Mouse (Mus musculus) intestine, postnatal 0 days (tissue): ENCODE results near the gene S1pr1. TPM values are rescaled to one million over a fixed set of nuclear protein-coding genes. Genes with fewer than 3 reads are reported as not detected.
A peak's percentile ranks its signal among the peaks of the same experiment; 100 is the strongest.

ENCODE experiments used
- ATAC-seq: fragments of 200-750 bp; cut with Nextera tagmentation; 2 replicates; pipeline ENCODE4 v1.8.0; 2017; ENCODE audit warnings: mild to moderate bottlenecking, moderate TSS enrichment, moderate library complexity
- H3K27ac ChIP-seq: fragments of 300-500 bp; sonication (generic); 2 replicates; pipeline ENCODE4 v1.5.1; 2014; ENCODE audit warnings: mild to moderate bottlenecking, low read depth, low read length, moderate library complexity
- H3K27me3 ChIP-seq: fragments of 300-500 bp; sonication (generic); replicated peaks from 2 replicates; pipeline ENCODE4 v1.6.1; 2014; ENCODE audit warnings: low read length, mixed read lengths; ENCODE audit not compliant: control insufficient read depth, insufficient read depth
- H3K36me3 ChIP-seq: fragments of 300-500 bp; sonication (generic); 2 replicates; pipeline ENCODE4 v1.6.1; 2014; ENCODE audit warnings: mild to moderate bottlenecking, moderate library complexity; ENCODE audit not compliant: control insufficient read depth, insufficient read depth
- H3K4me1 ChIP-seq: fragments of 300-500 bp; sonication (generic); replicated peaks from 2 replicates; pipeline ENCODE4 v1.6.1; 2014; ENCODE audit warnings: antibody characterized with exemption, low read length, mixed read lengths; ENCODE audit not compliant: control insufficient read depth, insufficient read depth
- H3K4me2 ChIP-seq: fragments of 300-500 bp; sonication (generic); replicated peaks from 2 replicates; pipeline ENCODE4 v1.6.1; 2014; ENCODE audit warnings: low read depth, mild to moderate bottlenecking, moderate library complexity
- H3K4me3 ChIP-seq: fragments of 300-500 bp; sonication (generic); 2 replicates; pipeline ENCODE4 v1.5.1; 2014; ENCODE audit warnings: low read depth, low read length
- H3K9ac ChIP-seq: fragments of 300-500 bp; sonication (generic); 2 replicates; pipeline ENCODE4 v1.6.1; 2014; ENCODE audit warnings: mild to moderate bottlenecking, low read depth, low read length
- H3K9me3 ChIP-seq: fragments of 300-500 bp; sonication (generic); 2 replicates; pipeline ENCODE4 v1.6.1; 2016; ENCODE audit warnings: mixed run types; ENCODE audit not compliant: control insufficient read depth
- CTCF ChIP-seq: sonication (generic); IDR thresholded peaks from 2 replicates; pipeline ENCODE4 v1.5.1; 2016; ENCODE audit warnings: low read depth, mild to moderate bottlenecking, control low read depth, antibody characterized with exemption, moderate library complexity
- WGBS: fragments of 180-500 bp; shearing (Covaris S2); extraction: QIAGEN DNeasy Blood & Tissue Kit; methylation state at CpG from one replicate; pipeline ENCODE4 v1.1.7; 2014; 5-methylcytosine and 5-hydroxymethylcytosine counted together
- polyA plus RNA-seq: library from polyadenylated mRNA; unstranded; fragments of >200 nt; fragmentation: Nextera tagmentation; extraction: Ambion mirVana; gene quantifications from 2 replicates; pipeline ENCODE4 v1.2.1, GENCODE M21; 2015

S1pr1 gene
- polyA plus RNA-seq, 1 experiment from 2014 or later, result 7.6 TPM

GRCm38 (mm10) chr3:115715900-115716515, 1.1 kb upstream of the S1pr1 start:
- no peak overlapping the region for H3K9ac ChIP-seq
- H3K4me2 ChIP-seq, result peak overlapping the region; percentile 87
- no peaks in the 10 kb centered on the region for H3K9me3 ChIP-seq
- no peaks in the 10 kb centered on the region for H3K36me3 ChIP-seq
- no peak overlapping the region for H3K27ac ChIP-seq
- no peak for TF ChIP-seq CTCF
- no peak for ATAC-seq
- H3K4me3 ChIP-seq, result peak overlapping the region; percentile 53; the same call in 1 of the 2 replicates
- H3K27me3 ChIP-seq, result no peaks in the 10 kb centered on the region
- WGBS, result 77% methylated on average over 3 of the region's 3 CpGs
- H3K4me1 ChIP-seq, result no peaks in the 10 kb centered on the region

GRCm38 (mm10) chr3:115714049-115714435, 830 bp downstream of the S1pr1 start:
- no peak overlapping the region for H3K27ac ChIP-seq
- ATAC-seq, result no peak
- TF ChIP-seq CTCF, result no peak
- peak overlapping the region; percentile 19; the same call in 1 of the 2 replicates for H3K9ac ChIP-seq
- no peaks in the 10 kb centered on the region for H3K36me3 ChIP-seq
- H3K4me2 ChIP-seq, result peak overlapping the region; percentile 87
- peak overlapping the region; percentile 53 for H3K4me3 ChIP-seq
- WGBS, result 16% methylated on average over 5 of the region's 5 CpGs
- H3K4me1 ChIP-seq, result no peaks in the 10 kb centered on the region
- H3K9me3 ChIP-seq, result no peaks in the 10 kb centered on the region
- H3K27me3 ChIP-seq, result no peaks in the 10 kb centered on the region

GRCm38 (mm10) chr3:115713417-115714048, 1.3 kb downstream of the S1pr1 start:
- 29% methylated on average over 22 of the region's 22 CpGs for WGBS
- peak overlapping the region; percentile 19 for H3K9ac ChIP-seq
- ATAC-seq, result no peak
- peak overlapping the region; percentile 53 for H3K4me3 ChIP-seq
- peak overlapping the region; percentile 87 for H3K4me2 ChIP-seq
- H3K9me3 ChIP-seq, result no peaks in the 10 kb centered on the region
- no peaks in the 10 kb centered on the region for H3K36me3 ChIP-seq
- H3K27ac ChIP-seq, result no peak overlapping the region
- TF ChIP-seq CTCF, result no peak
- H3K27me3 ChIP-seq, result no peaks in the 10 kb centered on the region
- H3K4me1 ChIP-seq, result no peaks in the 10 kb centered on the region

- H3K9ac ChIP-seq, result no peak overlapping the region
- H3K27ac ChIP-seq, result no peak overlapping the region
- H3K27me3 ChIP-seq, result no peaks in the 10 kb centered on the region
- no peaks in the 10 kb centered on the region for H3K36me3 ChIP-seq
- H3K4me1 ChIP-seq, result no peaks in the 10 kb centered on the region
- ATAC-seq, result peak; percentile 17; the same call in 1 of the 2 replicates
- H3K4me2 ChIP-seq, result peak overlapping the region; percentile 87
- no peaks in the 10 kb centered on the region for H3K9me3 ChIP-seq
- peak; percentile 93 for TF ChIP-seq CTCF
- peak overlapping the region; percentile 53; the same call in 1 of the 2 replicates for H3K4me3 ChIP-seq
- WGBS, result 11% methylated on average over 9 of the region's 9 CpGs
Observed at GRCm38 (mm10) chr3:115712808-115713200, 2.1 kb downstream of the S1pr1 start.

GRCm38 (mm10) chr3:115711924-115712807, 2.7 kb downstream of the S1pr1 start:
- Histone ChIP-seq H3K27ac (no peak overlapping the region), H3K36me3 (no peaks in the 10 kb centered on the region), H3K4me3 (peak overlapping the region; percentile 53; the same call in 1 of the 2 replicates), H3K27me3 (no peaks in the 10 kb centered on the region), H3K4me2 (peak overlapping the region; percentile 87), H3K4me1 (no peaks in the 10 kb centered on the region), H3K9ac (no peak overlapping the region), H3K9me3 (no peaks in the 10 kb centered on the region)
- TF ChIP-seq CTCF, result no peak
- ATAC-seq, result no peak
- 84% methylated on average over 27 of the region's 27 CpGs for WGBS

- no peaks in the 10 kb centered on the region for H3K9me3 ChIP-seq
- H3K27me3 ChIP-seq, result no peaks in the 10 kb centered on the region
- H3K4me2 ChIP-seq, result peak overlapping the region; percentile 87; the same call in 1 of the 2 replicates
- H3K4me3 ChIP-seq, result no peak overlapping the region
- no peaks in the 10 kb centered on the region for H3K4me1 ChIP-seq
- no peak overlapping the region for H3K9ac ChIP-seq
- no peak overlapping the region for H3K27ac ChIP-seq
- no peak for ATAC-seq
- no peak for TF ChIP-seq CTCF
- WGBS, result 91% methylated on average over 3 of the region's 3 CpGs
- no peaks in the 10 kb centered on the region for H3K36me3 ChIP-seq
Observed at GRCm38 (mm10) chr3:115711393-115711792, 3.5 kb downstream of the S1pr1 start.
